Mouse (Mus musculus): Measurements from ENCODE around the gene Fbxo45. TPM values are rescaled to one million over a fixed set of nuclear protein-coding genes. Genes with fewer than 3 reads are reported as not detected.

Gene Fbxo45
- polyA plus RNA-seq (2017; shearing (Covaris generic)): 10 to 100 TPM; 16.9 to 17.0 TPM

GRCm38 (mm10) chr16:32246952-32247370 lies at the start of gene Fbxo45, which contains the start of gene Wdr53:
Fbxo45 (minus strand) TSS chr16:32247158.
Wdr53 (plus strand) TSS chr16:32247227.

GRCm38 (mm10) chr16:32277308-32278256 lies 30.6 kb upstream of the Fbxo45 start, which contains the start of gene Rnf168:
Rnf168 (plus strand) TSS chr16:32277459.

GRCm38 (mm10) chr16:32271291-32271690 lies 24.3 kb upstream of the Fbxo45 start, which contains the start of gene Smco1:
Smco1 (plus strand) TSS chr16:32271468.

Other genes with a start within 250 kb of the Fbxo45 start
- gene Senp5, start 243.9 kb downstream of the Fbxo45 start, polyA plus RNA-seq (2017; shearing (Covaris generic)): 10 to 100 TPM; 17.3 to 18.6 TPM
- 100 to 1,000 TPM; 112 to 151 TPM for gene Pak2, start 167.8 kb downstream of the Fbxo45 start, polyA plus RNA-seq (2017; shearing (Covaris generic))
- 100 to 1,000 TPM; 182 to 209 TPM for gene Pigx, start 147.4 kb downstream of the Fbxo45 start, polyA plus RNA-seq (2017; shearing (Covaris generic))
- gene Cep19, start 147.4 kb downstream of the Fbxo45 start, polyA plus RNA-seq (2017; shearing (Covaris generic)): 10 to 100 TPM; 35.7 to 42.3 TPM
- 10 to 100 TPM; 86.5 to 91.7 TPM for gene Nrros, start 81.6 kb downstream of the Fbxo45 start, polyA plus RNA-seq (2017; shearing (Covaris generic))
- gene Bex6, start 67.3 kb downstream of the Fbxo45 start, polyA plus RNA-seq (2017; shearing (Covaris generic)): under 1 TPM in 1 of 2 experiments, not detected in 1; 0.38 TPM
- gene Wdr53, start 69 bp upstream of the Fbxo45 start, polyA plus RNA-seq (2017; shearing (Covaris generic)): 10 to 100 TPM; 21.2 to 22.8 TPM
- under 1 TPM in 1 of 2 experiments, not detected in 1; 0.44 TPM for gene Smco1, start 24.3 kb upstream of the Fbxo45 start, polyA plus RNA-seq (2017; shearing (Covaris generic))
- gene Rnf168, start 30.3 kb upstream of the Fbxo45 start, polyA plus RNA-seq (2017; shearing (Covaris generic)): 10 to 100 TPM; 23.1 to 25.1 TPM
- 10 to 100 TPM; 17.8 to 21.4 TPM for gene Ubxn7, start 85.1 kb upstream of the Fbxo45 start, polyA plus RNA-seq (2017; shearing (Covaris generic))
- not detected for gene Tm4sf19, start 153.3 kb upstream of the Fbxo45 start, polyA plus RNA-seq (2017; shearing (Covaris generic))
- 1 to 10 TPM; 1.3 to 1.8 TPM for gene Tctex1d2, start 172.5 kb upstream of the Fbxo45 start, polyA plus RNA-seq (2017; shearing (Covaris generic))
- gene Pcyt1a, start 183.8 kb upstream of the Fbxo45 start, polyA plus RNA-seq (2017; shearing (Covaris generic)): 1 to 10 TPM; 6.8 to 9.6 TPM
- gene Slc51a, start 240.7 kb upstream of the Fbxo45 start, polyA plus RNA-seq (2017; shearing (Covaris generic)): not detected
- gene Zdhhc19, start 249.1 kb upstream of the Fbxo45 start, polyA plus RNA-seq (2017; shearing (Covaris generic)): under 1 TPM in 1 of 2 experiments, not detected in 1; 0.16 TPM